Mouse (Mus musculus): ENCODE data around the gene Lgr4.

- TF ChIP-seq CTCF (conservative IDR thresholded peaks at IDR 0.05; ENCODE audit: low read length) (no peak), NANOG (IDR thresholded peaks at IDR 0.05; ENCODE audit: borderline replicate concordance, low read length) (no peak), POU5F1 (IDR thresholded peaks at IDR 0.05; ENCODE audit: borderline replicate concordance, low read length) (no peak)
Observed at GRCm38 (mm10) chr2:109989196-109989595, 71.7 kb downstream of the Lgr4 start.
